Mouse (Mus musculus) forebrain, embryonic 14.5 days (tissue): ENCODE results near the gene Tgfb2. TPM values are rescaled to one million over a fixed set of nuclear protein-coding genes. Genes with fewer than 3 reads are reported as not detected.

Experiments used
- ATAC-seq: fragments of 200-750 bp; cut with Nextera tagmentation; 2 replicates; pipeline ENCODE4 v1.8.0; 2017; ENCODE audit warnings: mild to moderate bottlenecking, moderate library complexity
- DNase-seq: peaks from one replicate; pipeline ENCODE4 v3.0.0-alpha.2; 2015; ENCODE audit warnings: low spot score
- H3K27ac ChIP-seq: fragments of 300-500 bp; sonication (generic); 2 replicates; pipeline ENCODE4 v1.5.1; 2014; ENCODE audit warnings: low read depth, mild to moderate bottlenecking, control low read depth, low read length, moderate library complexity
- H3K27me3 ChIP-seq: fragments of 300-500 bp; sonication (generic); replicated peaks from 2 replicates; pipeline ENCODE4 v1.6.1; 2014; ENCODE audit warnings: low read length, control low read depth, mixed read lengths; ENCODE audit not compliant: control insufficient read depth, insufficient read depth
- H3K36me3 ChIP-seq: fragments of 300-500 bp; sonication (generic); 2 replicates; pipeline ENCODE4 v1.6.1; 2014; ENCODE audit warnings: low read length, control low read depth; ENCODE audit not compliant: control insufficient read depth, insufficient read depth
- H3K4me1 ChIP-seq: fragments of 300-500 bp; sonication (generic); 2 replicates; pipeline ENCODE4 v1.6.1; 2014; ENCODE audit warnings: antibody characterized with exemption, low read length, control low read depth; ENCODE audit not compliant: control insufficient read depth, insufficient read depth
- H3K4me2 ChIP-seq: fragments of 300-500 bp; sonication (generic); 2 replicates; pipeline ENCODE4 v1.6.1; 2014; ENCODE audit warnings: mild to moderate bottlenecking, control low read depth, low read length
- H3K4me3 ChIP-seq: fragments of 300-500 bp; sonication (generic); 2 replicates; pipeline ENCODE4 v1.5.1; 2014; ENCODE audit warnings: low read depth, low read length, control low read depth
- H3K9ac ChIP-seq: fragments of 300-500 bp; sonication (generic); 2 replicates; pipeline ENCODE4 v1.6.1; 2014; ENCODE audit warnings: mild to moderate bottlenecking, low read length, control low read depth, moderate library complexity
- H3K9me3 ChIP-seq: fragments of 300-500 bp; sonication (generic); replicated peaks from 2 replicates; pipeline ENCODE4 v1.6.1; 2016; ENCODE audit warnings: low read length, control low read depth, mixed read lengths; ENCODE audit not compliant: control insufficient read depth
- WGBS: fragments of 180-500 bp; shearing (Covaris S2); extraction: QIAGEN DNeasy Blood & Tissue Kit; methylation state at CpG from one replicate; pipeline ENCODE4 v1.1.7; 2014; 5-methylcytosine and 5-hydroxymethylcytosine counted together
- polyA plus RNA-seq: library from polyadenylated mRNA; unstranded; fragments of >200 nt; fragmentation: Nextera tagmentation; extraction: Ambion mirVana; gene quantifications from 2 replicates; pipeline ENCODE4 v1.2.1, GENCODE M21; 2014

Gene Tgfb2
- polyA plus RNA-seq, 1 experiment from 2014 or later: 12.4 TPM

GRCm38 (mm10) chr1:186721846-186722245, 16.1 kb upstream of the Tgfb2 start:
- H3K4me3 ChIP-seq: no peak overlapping the region
- H3K9me3 ChIP-seq: no peaks in the 10 kb centered on the region
- DNase-seq (peak; percentile 87), ATAC-seq (peak; percentile 77)
- H3K9ac ChIP-seq: no peak overlapping the region
- H3K4me2 ChIP-seq: no peak overlapping the region
- H3K4me1 ChIP-seq: no peaks in the 10 kb centered on the region
- no peak overlapping the region for H3K27ac ChIP-seq
- H3K27me3 ChIP-seq: no peaks in the 10 kb centered on the region
- H3K36me3 ChIP-seq: peaks cover 23% of the 10 kb centered on the region
- WGBS: 38% methylated on average over 12 of the region's 12 CpGs

DNA sequence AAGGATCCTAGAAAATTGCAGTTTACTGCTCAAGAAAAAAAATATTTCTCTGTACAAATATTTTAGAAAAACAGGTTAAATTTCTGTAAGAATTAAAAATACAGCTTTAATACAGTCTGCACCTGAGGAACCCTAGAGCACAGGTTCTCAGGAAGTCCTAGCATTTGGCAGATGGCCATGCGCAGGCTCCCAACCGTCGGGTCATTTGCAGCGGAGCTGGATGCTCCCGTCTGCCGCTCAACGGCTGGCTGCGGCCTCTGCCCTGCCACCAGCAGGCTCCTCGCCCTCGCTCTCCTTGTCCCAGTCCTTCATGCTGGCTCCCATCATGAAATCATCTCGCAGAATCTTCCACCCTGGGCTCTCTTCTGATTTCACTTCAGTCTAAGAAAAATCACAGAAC, 15.4 kb upstream of the Tgfb2 start:
- DNase-seq: no peak

GRCm38 (mm10) chr1:186719708-186720107, 13.9 kb upstream of the Tgfb2 start:
- Histone ChIP-seq H3K36me3 (peaks cover 29% of the 10 kb centered on the region), H3K9me3 (no peaks in the 10 kb centered on the region), H3K4me3 (no peak overlapping the region), H3K4me2 (no peak overlapping the region), H3K27me3 (no peaks in the 10 kb centered on the region), H3K4me1 (no peaks in the 10 kb centered on the region), H3K27ac (no peak overlapping the region), H3K9ac (no peak overlapping the region)
- ATAC-seq (no peak), DNase-seq (no peak)
- 95% methylated on average over 9 of the region's 9 CpGs for WGBS

More for the DNA sequence above, 15.4 kb upstream of the Tgfb2 start:
- no peak overlapping the region for H3K4me3 ChIP-seq
- no peak overlapping the region for H3K27ac ChIP-seq
- no peaks in the 10 kb centered on the region for H3K9me3 ChIP-seq
- H3K9ac ChIP-seq: no peak overlapping the region
- no peak overlapping the region for H3K4me2 ChIP-seq
- H3K36me3 ChIP-seq: peaks cover 26% of the 10 kb centered on the region
- no peaks in the 10 kb centered on the region for H3K27me3 ChIP-seq
- WGBS: 95% methylated on average over 11 of the region's 11 CpGs
- no peak for ATAC-seq
- no peaks in the 10 kb centered on the region for H3K4me1 ChIP-seq

GRCm38 (mm10) chr1:186718881-186719280, 13.1 kb upstream of the Tgfb2 start:
- Histone ChIP-seq H3K27ac (no peak overlapping the region), H3K9me3 (no peaks in the 10 kb centered on the region), H3K36me3 (peaks cover 29% of the 10 kb centered on the region), H3K4me3 (no peak overlapping the region), H3K27me3 (no peaks in the 10 kb centered on the region), H3K9ac (no peak overlapping the region), H3K4me2 (no peak overlapping the region), H3K4me1 (no peaks in the 10 kb centered on the region)
- DNase-seq: no peak
- ATAC-seq: no peak
- WGBS: 82% methylated on average over 5 of the region's 5 CpGs

- no peak overlapping the region for H3K4me2 ChIP-seq
- no peaks in the 10 kb centered on the region for H3K9me3 ChIP-seq
- no peak overlapping the region for H3K4me3 ChIP-seq
- no peaks in the 10 kb centered on the region for H3K4me1 ChIP-seq
- no peak overlapping the region for H3K9ac ChIP-seq
- H3K27me3 ChIP-seq: no peaks in the 10 kb centered on the region
- 87% methylated on average over 17 of the region's 17 CpGs for WGBS
- H3K36me3 ChIP-seq: peaks cover 24% of the 10 kb centered on the region
- ATAC-seq (no peak), DNase-seq (no peak)
- no peak overlapping the region for H3K27ac ChIP-seq
Measured at GRCm38 (mm10) chr1:186714980-186715896, 9.4 kb upstream of the Tgfb2 start.

GRCm38 (mm10) chr1:186714215-186714614, 8.4 kb upstream of the Tgfb2 start:
- Histone ChIP-seq H3K9ac (no peak overlapping the region), H3K4me3 (no peak overlapping the region), H3K9me3 (no peaks in the 10 kb centered on the region), H3K4me2 (no peak overlapping the region), H3K27me3 (no peaks in the 10 kb centered on the region), H3K4me1 (no peaks in the 10 kb centered on the region), H3K27ac (no peak overlapping the region), H3K36me3 (peaks cover 15% of the 10 kb centered on the region; the same call in 1 of the 2 replicates)
- WGBS: 86% methylated on average over 4 of the region's 4 CpGs
- DNase-seq (no peak), ATAC-seq (no peak)

DNA sequence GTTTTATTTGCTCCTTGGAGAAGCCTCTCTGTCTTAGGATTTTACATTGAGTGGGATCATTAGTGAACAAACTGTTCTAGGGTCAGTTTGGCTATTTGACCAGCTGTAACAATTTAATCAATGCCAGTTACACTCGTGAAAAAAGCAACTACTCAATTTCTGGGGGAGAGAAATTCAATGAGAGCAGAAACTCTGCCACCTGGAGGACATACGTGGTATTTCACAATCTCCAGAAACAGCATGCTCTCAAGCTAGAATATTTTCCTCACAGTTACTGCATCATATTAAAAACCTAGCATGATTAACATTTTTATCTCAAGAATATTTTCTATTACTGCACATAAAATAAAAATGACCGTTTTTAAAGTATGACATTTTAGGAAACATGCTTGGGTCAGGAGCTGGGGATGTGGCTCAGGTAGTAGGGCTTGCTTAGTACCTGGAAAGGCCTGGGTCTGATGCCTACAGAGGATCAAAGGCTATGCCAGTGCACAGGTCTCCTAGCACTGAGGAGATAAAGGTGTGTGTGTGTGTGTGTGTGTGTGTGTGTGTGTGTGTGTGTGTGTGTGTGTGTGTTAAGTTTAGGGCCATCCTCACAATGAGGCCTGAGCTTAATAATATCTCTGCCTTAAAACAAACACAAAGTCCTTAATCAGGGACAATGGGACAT, 7.1 kb upstream of the Tgfb2 start:
- Histone ChIP-seq H3K36me3 (peaks cover 6% of the 10 kb centered on the region; the same call in 1 of the 2 replicates), H3K27ac (no peak overlapping the region), H3K4me1 (no peaks in the 10 kb centered on the region), H3K9ac (no peak overlapping the region), H3K4me3 (no peak overlapping the region), H3K9me3 (no peaks in the 10 kb centered on the region), H3K4me2 (no peak overlapping the region), H3K27me3 (no peaks in the 10 kb centered on the region)
- DNase-seq (peak; percentile 80), ATAC-seq (0 out of 2 replicates have a peak, but pooled peaks have one; percentile 7)
- WGBS: 2% methylated on average over 3 of the region's 3 CpGs

DNA sequence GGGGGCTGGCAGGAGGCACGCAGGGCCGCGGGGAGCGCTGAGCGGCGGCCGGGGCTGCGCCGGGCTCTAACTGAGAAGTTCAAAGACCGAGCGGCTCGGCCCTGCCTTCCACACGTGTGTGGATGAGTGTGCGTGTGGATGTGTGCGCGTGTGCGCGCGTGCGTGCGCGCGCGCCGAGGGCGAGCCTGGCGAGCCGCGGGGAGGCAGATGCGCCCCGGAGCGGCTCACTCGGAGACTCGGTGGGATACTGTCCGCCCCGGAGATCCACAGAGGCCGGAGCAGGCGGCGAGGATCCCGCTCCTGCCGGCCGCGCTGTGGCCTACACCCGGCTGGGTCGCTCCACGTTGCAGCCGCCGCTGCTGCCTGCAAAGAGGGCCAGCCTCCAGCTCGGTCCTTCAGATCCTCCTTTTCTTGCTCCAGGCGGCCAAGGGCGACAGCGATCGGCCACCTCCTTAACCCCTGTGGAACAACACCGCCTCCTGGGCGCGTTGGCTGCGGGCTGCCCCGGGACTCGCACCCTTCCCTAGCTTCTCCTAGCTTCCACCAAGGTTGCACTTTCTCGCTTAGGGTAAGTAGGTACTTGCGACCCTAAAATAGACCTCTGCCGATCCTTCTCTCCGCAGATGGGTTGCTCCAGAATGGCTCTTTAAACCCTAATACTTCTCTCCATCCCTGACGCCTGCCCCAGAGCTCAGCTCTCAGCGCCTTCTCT, 430 bp downstream of the Tgfb2 start:
- H3K27me3 ChIP-seq: no peaks in the 10 kb centered on the region
- peak overlapping the region; percentile 96 for H3K4me2 ChIP-seq
- H3K4me1 ChIP-seq: peaks cover 6% of the 10 kb centered on the region
- no peaks in the 10 kb centered on the region for H3K9me3 ChIP-seq
- WGBS: under 1% methylated on average over 60 of the region's 65 CpGs
- peak overlapping the region; percentile 64 for H3K4me3 ChIP-seq
- H3K36me3 ChIP-seq: no peaks in the 10 kb centered on the region
- DNase-seq (peak; percentile 71), ATAC-seq (peak; percentile 75)
- H3K27ac ChIP-seq: peak overlapping the region; percentile 30; the same call in 1 of the 2 replicates
- H3K9ac ChIP-seq: peak overlapping the region; percentile 70
